Mouse (Mus musculus): ENCODE results near the gene Bag1.

DNA sequence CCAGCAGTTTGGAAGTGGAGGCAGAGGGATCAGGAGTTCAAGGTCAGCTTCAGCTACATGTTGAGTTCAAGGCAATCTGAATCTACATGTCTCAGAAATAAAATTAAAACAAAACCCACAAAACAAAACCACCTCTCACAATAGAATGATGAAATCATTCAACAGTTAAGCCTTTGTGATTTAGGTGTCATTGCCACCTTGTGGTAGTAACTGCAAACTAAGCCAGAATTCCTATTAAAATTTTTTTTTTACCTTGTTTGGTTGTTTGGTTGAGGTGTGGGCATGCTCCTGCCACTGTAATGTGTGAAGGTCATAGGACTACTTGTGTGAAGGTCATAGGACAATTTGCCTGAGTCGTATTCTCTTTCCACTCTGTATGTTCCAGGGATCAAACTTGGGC lies 41.8 kb downstream of the Bag1 start:
- no peak for TF ChIP-seq GATA1 (IDR thresholded peaks at IDR 0.05; ENCODE audit: low read length)
- TF ChIP-seq TAL1 (IDR thresholded peaks at IDR 0.05; ENCODE audit: low read length), result no peak
